8 mouse cellular contexts compared by ENCODE assay signal in genomic region chr17:45733735-45734301, GRCm38 (mm10). TPM values are rescaled to one million over a fixed set of nuclear protein-coding genes. Genes with fewer than 3 reads are reported as not detected.
DNase-seq lines count a peak whose midpoint lies in the region; ATAC-seq lines count a peak whose summit lies in the region.

Gene 1600014C23Rik (minus strand): TSS chr17:45733844.

- H3K4me1 ChIP-seq in embryonic facial prominence, embryonic 11.5 days (ENCODE audit: control insufficient read depth, insufficient read depth, low read length), result peaks cover 9% of the 10 kb centered on the region
- H3K4me1 ChIP-seq in heart, embryonic 13.5 days, result peaks cover 60% of the 10 kb centered on the region
- peaks cover 48% of the 10 kb centered on the region for H3K4me1 ChIP-seq in liver, embryonic 13.5 days (replicated peaks)

- peak within 1 kb of the TSS; percentile 37 for H3K4me3 ChIP-seq in embryonic facial prominence, embryonic 11.5 days (ENCODE audit: low read depth, low read length)
- peak within 1 kb of the TSS; percentile 44 for H3K4me3 ChIP-seq in heart, embryonic 13.5 days
- peak within 1 kb of the TSS; percentile 43 for H3K4me3 ChIP-seq in liver, embryonic 13.5 days (replicated peaks)

- no peak for ATAC-seq in embryonic facial prominence, embryonic 11.5 days (replicated peaks; ENCODE audit: insufficient number of reproducible peaks, low FRiP score, low TSS enrichment, low read depth)
- no peak for ATAC-seq in heart, embryonic 13.5 days (ENCODE audit: extremely low read depth, insufficient number of reproducible peaks, low FRiP score, low TSS enrichment)
- ATAC-seq in liver, embryonic 13.5 days (ENCODE audit: low read depth), result no peak

- no peaks in the 10 kb centered on the region for H3K27me3 ChIP-seq in embryonic facial prominence, embryonic 11.5 days (ENCODE audit: control insufficient read depth, insufficient read depth, low read length)
- H3K27me3 ChIP-seq in heart, embryonic 13.5 days (replicated peaks), result peaks cover 28% of the 10 kb centered on the region
- H3K27me3 ChIP-seq in liver, embryonic 13.5 days, result peaks cover 43% of the 10 kb centered on the region

- peak within 1 kb of the TSS; percentile 80 for H3K4me2 ChIP-seq in embryonic facial prominence, embryonic 11.5 days (ENCODE audit: low read depth, low read length)
- H3K4me2 ChIP-seq in heart, embryonic 13.5 days, result peak within 1 kb of the TSS; percentile 71
- H3K4me2 ChIP-seq in liver, embryonic 13.5 days, result peak within 1 kb of the TSS; percentile 65

- H3K36me3 ChIP-seq in embryonic facial prominence, embryonic 11.5 days (replicated peaks; ENCODE audit: control insufficient read depth, insufficient read depth, low read depth, low read length), result no peaks in the 10 kb centered on the region
- no peaks in the 10 kb centered on the region for H3K36me3 ChIP-seq in heart, embryonic 13.5 days
- no peaks in the 10 kb centered on the region for H3K36me3 ChIP-seq in liver, embryonic 13.5 days

- H3K9ac ChIP-seq in embryonic facial prominence, embryonic 11.5 days (replicated peaks; ENCODE audit: low read length), result peak within 1 kb of the TSS; percentile 67
- peak within 1 kb of the TSS; percentile 68 for H3K9ac ChIP-seq in heart, embryonic 13.5 days
- H3K9ac ChIP-seq in liver, embryonic 13.5 days, result peak within 1 kb of the TSS; percentile 56

- no peak within 1 kb of the TSS for H3K27ac ChIP-seq in embryonic facial prominence, embryonic 11.5 days (replicated peaks; ENCODE audit: low read depth, low read length)
- peak within 1 kb of the TSS; percentile 90 for H3K27ac ChIP-seq in heart, embryonic 13.5 days (replicated peaks)
- H3K27ac ChIP-seq in liver, embryonic 13.5 days, result no peak within 1 kb of the TSS

- under 1% methylated on average over 41 of the region's 41 CpGs for WGBS in embryonic facial prominence, embryonic 11.5 days
- WGBS in heart, embryonic 13.5 days, result 1% methylated on average over 41 of the region's 41 CpGs
- WGBS in liver, embryonic 13.5 days (ENCODE audit: insufficient replicate concordance), result 4% methylated on average over 41 of the region's 41 CpGs

- peak; percentile 44 for DNase-seq in urinary bladder, postnatal 25 days (ENCODE audit: low spot score)
- DNase-seq in urinary bladder, postnatal 10 days (ENCODE audit: low spot score), result no peak
- DNase-seq in embryonic facial prominence, embryonic 11.5 days (ENCODE audit: low spot score), result peak; percentile 56
- peak; percentile 86 for DNase-seq in kidney, postnatal 10 days
- peak; percentile 32 for DNase-seq in liver, embryonic 13.5 days
- peak; percentile 19 for DNase-seq in ovary, postnatal 10 days (ENCODE audit: low spot score)
- DNase-seq in thymus, adult 18-20 months, result no peak

- H3K9me3 ChIP-seq in embryonic facial prominence, embryonic 11.5 days (replicated peaks; ENCODE audit: control insufficient read depth, low read length), result no peaks in the 10 kb centered on the region
- no peaks in the 10 kb centered on the region for H3K9me3 ChIP-seq in heart, embryonic 13.5 days
- no peaks in the 10 kb centered on the region for H3K9me3 ChIP-seq in liver, embryonic 13.5 days (replicated peaks)

RNA-seq across cellular contexts. Expression of gene 1600014C23Rik, which starts in this region (rescaled TPM):
- polyA plus RNA-seq in embryonic facial prominence, embryonic 11.5 days (2014; fragmentation: Nextera tagmentation; extraction: Ambion mirVana), result 0.61 TPM in 1 of 2 replicates, not detected in the other
- polyA plus RNA-seq in heart, embryonic 13.5 days (2015; fragmentation: Nextera tagmentation; extraction: Ambion mirVana), result 0.64 and 0.84 TPM in 2 replicates
- not detected in 2 replicates for polyA plus RNA-seq in liver, embryonic 13.5 days (2015; fragmentation: Nextera tagmentation; extraction: Ambion mirVana)

Comparison
In these comparisons a context has a peak if more than half of its experiments do, and no peak if none do; other contexts are left out.
1. DNase-seq: peak in urinary bladder, postnatal 25 days (single experiment), kidney, postnatal 10 days (single experiment) and ovary, postnatal 10 days (single experiment); none in urinary bladder, postnatal 10 days (single experiment) and thymus, adult 18-20 months (0 of 2).
2. Peak in DNase-seq, H3K4me3 ChIP-seq, H3K9ac ChIP-seq and H3K4me2 ChIP-seq in embryonic facial prominence, embryonic 11.5 days; RNA of the gene not detected or under 1 TPM.
3. Peak in DNase-seq, H3K4me3 ChIP-seq, H3K9ac ChIP-seq and H3K4me2 ChIP-seq in liver, embryonic 13.5 days; RNA of the gene not detected or under 1 TPM.
4. Peak in every context shown above with its lines, with median percentiles within 50 percentile points of each other: H3K4me2 ChIP-seq, H3K4me3 ChIP-seq and H3K9ac ChIP-seq.